ENCODE assay signal across 11 mouse cellular contexts in genomic region chr13:52015496-52015895, GRCm38 (mm10).
DNase-seq lines count a peak whose midpoint lies in the region; ATAC-seq lines count a peak whose summit lies in the region.
"Had no signal": no experiment of that assay in that cellular context is flagged by ENCODE, and none has a peak within 500 bp of the region (broad histone marks: within the 10 kb centered on the region; RNA-seq: fewer than 3 reads in every experiment).

No protein-coding gene starts in this region.

- H3K27me3 ChIP-seq in embryonic facial prominence, embryonic 14.5 days (replicated peaks; ENCODE audit: control insufficient read depth, insufficient read depth, low read length): no peaks in the 10 kb centered on the region
- H3K27me3 ChIP-seq in hindbrain, embryonic 14.5 days (ENCODE audit: control insufficient read depth, insufficient read depth, low read length): no peaks in the 10 kb centered on the region
- peaks cover 27% of the 10 kb centered on the region; the same call in 1 of the 2 replicates for H3K27me3 ChIP-seq in midbrain, embryonic 13.5 days
- H3K27me3 ChIP-seq: liver, embryonic 13.5 days had no signal

- H3K4me2 ChIP-seq in embryonic facial prominence, embryonic 14.5 days (ENCODE audit: low read depth, low read length): no peak overlapping the region
- no peak overlapping the region for H3K4me2 ChIP-seq in hindbrain, embryonic 14.5 days (replicated peaks)
- H3K4me2 ChIP-seq in midbrain, embryonic 13.5 days (replicated peaks): peak overlapping the region; percentile 2; the same call in 1 of the 2 replicates
- H3K4me2 ChIP-seq: liver, embryonic 13.5 days had no signal

- H3K9me3 ChIP-seq in embryonic facial prominence, embryonic 14.5 days (ENCODE audit: control insufficient read depth, low read length): no peaks in the 10 kb centered on the region
- no peaks in the 10 kb centered on the region for H3K9me3 ChIP-seq in hindbrain, embryonic 14.5 days (ENCODE audit: control insufficient read depth, low read length)
- H3K9me3 ChIP-seq in midbrain, embryonic 13.5 days: no peaks in the 10 kb centered on the region
- H3K9me3 ChIP-seq: liver, embryonic 13.5 days had no signal

- H3K9ac ChIP-seq in embryonic facial prominence, embryonic 14.5 days (ENCODE audit: low read depth, low read length): no peak overlapping the region
- no peak overlapping the region for H3K9ac ChIP-seq in hindbrain, embryonic 14.5 days
- H3K9ac ChIP-seq in midbrain, embryonic 13.5 days (replicated peaks): 0 out of 2 replicates have a peak overlapping the region, but pooled peaks have one; percentile 24
- H3K9ac ChIP-seq: liver, embryonic 13.5 days had no signal

- H3K4me3 ChIP-seq in embryonic facial prominence, embryonic 14.5 days (ENCODE audit: low read depth, low read length): no peak overlapping the region
- H3K4me3 ChIP-seq in hindbrain, embryonic 14.5 days (replicated peaks; ENCODE audit: low read length): no peak overlapping the region
- no peak overlapping the region for H3K4me3 ChIP-seq in midbrain, embryonic 13.5 days (replicated peaks)
- H3K4me3 ChIP-seq: liver, embryonic 13.5 days had no signal

- peak; percentile 50 for DNase-seq in embryo, embryonic 10 days (ENCODE audit: low spot score)
- peak; percentile 78 for DNase-seq in embryonic facial prominence, embryonic 14.5 days (ENCODE audit: low spot score)
- DNase-seq in hindbrain, embryonic 14.5 days (ENCODE audit: low spot score): peak; percentile 55
- no peak for DNase-seq in urinary bladder, postnatal 10 days (ENCODE audit: low spot score)
- DNase-seq in kidney, adult 9 months: no peak
- no peak for DNase-seq in gastrocnemius, postnatal 10 days
- no peak for DNase-seq in yolk sac, embryonic 10.5 days (ENCODE audit: low spot score)
- DNase-seq: liver, embryonic 13.5 days; right cerebral cortex, adult 18-20 months; thymus, adult 18-20 months had no signal

- 11% methylated on average over 5 of the region's 5 CpGs for WGBS in embryonic facial prominence, embryonic 14.5 days
- WGBS in hindbrain, embryonic 14.5 days: 14% methylated on average over 5 of the region's 5 CpGs
- WGBS in midbrain, embryonic 13.5 days: 3% methylated on average over 5 of the region's 5 CpGs

- H3K36me3 ChIP-seq in embryonic facial prominence, embryonic 14.5 days (ENCODE audit: control insufficient read depth, insufficient read depth, low read length): no peaks in the 10 kb centered on the region
- H3K36me3 ChIP-seq in hindbrain, embryonic 14.5 days (replicated peaks; ENCODE audit: control insufficient read depth, insufficient read depth): no peaks in the 10 kb centered on the region
- no peaks in the 10 kb centered on the region for H3K36me3 ChIP-seq in midbrain, embryonic 13.5 days
- H3K36me3 ChIP-seq: liver, embryonic 13.5 days had no signal

- H3K27ac ChIP-seq in embryonic facial prominence, embryonic 14.5 days (replicated peaks; ENCODE audit: low read depth, low read length): peak overlapping the region; percentile 3; the same call in 1 of the 2 replicates
- H3K27ac ChIP-seq in hindbrain, embryonic 14.5 days: peak overlapping the region; percentile 68
- peak overlapping the region; percentile 72 for H3K27ac ChIP-seq in midbrain, embryonic 13.5 days
- H3K27ac ChIP-seq: liver, embryonic 13.5 days had no signal

- H3K4me1 ChIP-seq in embryonic facial prominence, embryonic 14.5 days (ENCODE audit: control insufficient read depth, insufficient read depth, low read length): peaks cover 15% of the 10 kb centered on the region
- peaks cover 23% of the 10 kb centered on the region for H3K4me1 ChIP-seq in hindbrain, embryonic 14.5 days (replicated peaks; ENCODE audit: control insufficient read depth, insufficient read depth, low read length)
- peaks cover 34% of the 10 kb centered on the region for H3K4me1 ChIP-seq in midbrain, embryonic 13.5 days (replicated peaks)

- peak; percentile 42; the same call in 1 of the 2 replicates for ATAC-seq in embryonic facial prominence, embryonic 14.5 days (ENCODE audit: low read depth)
- ATAC-seq in hindbrain, embryonic 14.5 days (ENCODE audit: low FRiP score): peak; percentile 44; the same call in 1 of the 2 replicates
- peak; percentile 74 for ATAC-seq in midbrain, embryonic 13.5 days

Comparison
In these comparisons a context has a peak if more than half of its experiments do, and no peak if none do; other contexts are left out.
1. DNase-seq: peak in embryo, embryonic 10 days (single experiment), embryonic facial prominence, embryonic 14.5 days (single experiment) and hindbrain, embryonic 14.5 days (single experiment); none in urinary bladder, postnatal 10 days (single experiment), kidney, adult 9 months (single experiment), gastrocnemius, postnatal 10 days (single experiment) and yolk sac, embryonic 10.5 days (single experiment).
2. H3K27ac ChIP-seq: peak in every context shown above with its lines; median percentile 72 in midbrain, embryonic 13.5 days; 68 in hindbrain, embryonic 14.5 days; 3 in embryonic facial prominence, embryonic 14.5 days.
3. Peak in every context shown above with its lines, with median percentiles within 50 percentile points of each other: ATAC-seq.